16 mouse cellular contexts compared by ENCODE assay signal in the genomic region with DNA sequence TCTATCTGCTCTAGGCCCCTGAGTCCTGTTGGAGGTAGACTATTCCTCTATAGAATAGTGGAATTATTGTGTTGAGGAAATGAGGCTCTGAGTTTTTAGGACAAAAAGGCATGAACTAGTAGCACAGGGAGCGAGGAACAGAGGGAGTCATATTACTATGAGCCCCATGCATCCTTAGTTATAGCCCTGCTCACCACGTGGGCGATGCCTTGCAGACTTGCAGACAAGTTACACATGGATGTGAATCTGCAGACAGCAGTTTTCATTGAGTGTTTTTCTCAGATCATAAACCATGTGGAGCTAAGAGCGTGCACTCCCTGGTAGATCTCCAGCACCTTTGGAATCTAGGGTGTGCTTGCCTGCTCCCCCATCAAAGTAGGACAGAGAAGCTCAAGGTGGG.
"Had no signal": no experiment of that assay in that cellular context is flagged by ENCODE, and none has a peak within 500 bp of the region (broad histone marks: within the 10 kb centered on the region; RNA-seq: fewer than 3 reads in every experiment).

No protein-coding gene starts in this region.

- DNase-seq: kidney, adult 18-20 months; kidney, postnatal 25 days; layer of hippocampus, adult 9-11 months; layer of hippocampus, postnatal 36 days; liver; liver, embryonic 13.5 days; liver, postnatal 0 days; lung, postnatal 14 days; right cerebral cortex, postnatal 4 days; thymus, adult 2 months; thymus, postnatal 25 days had no signal

- H3K36me3 ChIP-seq: intestine, embryonic 15.5 days; lung, embryonic 15.5 days had no signal

- H3K4me3 ChIP-seq: intestine, embryonic 15.5 days; liver, embryonic 13.5 days; lung, embryonic 15.5 days; midbrain, embryonic 12.5 days; myocyte; stomach, embryonic 15.5 days had no signal

- ATAC-seq: intestine, embryonic 15.5 days; liver, postnatal 0 days had no signal

- H3K9me3 ChIP-seq: intestine, embryonic 15.5 days; lung, embryonic 15.5 days; midbrain, embryonic 12.5 days; stomach, embryonic 15.5 days had no signal

- H3K4me2 ChIP-seq: intestine, embryonic 15.5 days; liver, embryonic 13.5 days; lung, embryonic 15.5 days; midbrain, embryonic 12.5 days; stomach, embryonic 15.5 days had no signal

- H3K9ac ChIP-seq: intestine, embryonic 15.5 days; liver, embryonic 13.5 days; liver, postnatal 0 days; lung, embryonic 15.5 days; midbrain, embryonic 12.5 days; stomach, embryonic 15.5 days had no signal

- H3K27ac ChIP-seq: intestine, embryonic 15.5 days; liver, embryonic 13.5 days; lung, embryonic 15.5 days; midbrain, embryonic 12.5 days; stomach, embryonic 15.5 days had no signal

- H3K27me3 ChIP-seq: intestine, embryonic 15.5 days; liver, embryonic 13.5 days; lung, embryonic 15.5 days; midbrain, embryonic 12.5 days; stomach, embryonic 15.5 days had no signal
